ENCODE assay signal across 21 mouse cellular contexts in the genomic region with DNA sequence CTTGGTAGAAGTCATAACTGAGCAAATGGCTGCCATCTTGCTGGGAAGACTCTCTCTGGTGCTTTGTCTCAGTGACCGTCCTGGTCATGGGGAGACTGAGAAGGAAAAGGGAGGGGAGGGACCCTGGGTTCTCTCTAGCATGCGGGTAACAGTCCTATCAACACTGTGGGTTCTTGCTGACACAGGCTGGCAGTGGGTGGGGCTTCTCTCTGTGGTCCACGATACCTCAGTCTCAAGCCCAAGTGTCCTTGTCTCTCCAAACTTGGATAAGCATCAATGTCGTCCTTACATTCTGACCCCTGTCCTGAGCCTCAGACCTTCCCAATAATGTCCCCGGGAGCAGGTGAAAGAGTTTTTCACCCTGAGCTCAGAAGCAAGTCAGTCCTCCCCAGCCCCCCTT. TPM values are rescaled to one million over a fixed set of nuclear protein-coding genes. Genes with fewer than 3 reads are reported as not detected.
DNase-seq lines count a peak whose midpoint lies in the region; ATAC-seq and TF ChIP-seq lines count a peak whose summit lies in the region.
"Had no signal": no experiment of that assay in that cellular context is flagged by ENCODE, and none has a peak within 500 bp of the region (broad histone marks: within the 10 kb centered on the region; RNA-seq: fewer than 3 reads in every experiment).

No protein-coding gene starts in this region.

- H3K9ac ChIP-seq in kidney, embryonic 14.5 days (ENCODE audit: low read depth, low read length): no peak overlapping the region
- H3K9ac ChIP-seq in stomach, embryonic 14.5 days (replicated peaks; ENCODE audit: low read depth, low read length): no peak overlapping the region
- no peak overlapping the region for H3K9ac ChIP-seq in stomach, postnatal 0 days (ENCODE audit: low read length)
- H3K9ac ChIP-seq: forebrain, embryonic 13.5 days; forebrain, postnatal 0 days; heart, embryonic 13.5 days; hindbrain, embryonic 12.5 days had no signal

- DNase-seq in kidney, postnatal 14 days: no peak
- DNase-seq in left cerebral cortex, adult 2 months (ENCODE audit: extremely low spot score in 1 of 2, low spot score in 2 of 2): no peak
- no peak for DNase-seq in left cerebral cortex, adult 9 months (ENCODE audit: low spot score in 2 of 2)
- no peak for DNase-seq in stomach, postnatal 0 days (ENCODE audit: low spot score)
- DNase-seq in ovary, adult 18-20 months (ENCODE audit: low spot score): no peak
- DNase-seq: adrenal gland, adult 2 months; adrenal gland, postnatal 25 days; cerebellum, adult 18-20 months; cerebellum, adult 9-11 months; cerebellum, postnatal 36 days; forebrain, postnatal 0 days; gastrocnemius, adult 2 months; gastrocnemius, postnatal 25 days; heart, postnatal 4 days had no signal

- no peaks in the 10 kb centered on the region for H3K27me3 ChIP-seq in kidney, embryonic 14.5 days (ENCODE audit: control insufficient read depth, insufficient read depth, low read length)
- no peaks in the 10 kb centered on the region for H3K27me3 ChIP-seq in stomach, embryonic 14.5 days (ENCODE audit: control insufficient read depth, insufficient read depth, low read length)
- H3K27me3 ChIP-seq in stomach, postnatal 0 days (ENCODE audit: control insufficient read depth, insufficient read depth, low read length): no peaks in the 10 kb centered on the region
- H3K27me3 ChIP-seq: forebrain, embryonic 13.5 days had no signal

- 41% methylated on average over 5 of the region's 5 CpGs for WGBS in kidney, embryonic 14.5 days
- WGBS in stomach, embryonic 14.5 days: 44% methylated on average over 5 of the region's 5 CpGs
- 51% methylated on average over 5 of the region's 5 CpGs for WGBS in stomach, postnatal 0 days

- H3K9me3 ChIP-seq in kidney, embryonic 14.5 days (ENCODE audit: control insufficient read depth, low read length): no peaks in the 10 kb centered on the region
- no peaks in the 10 kb centered on the region for H3K9me3 ChIP-seq in stomach, embryonic 14.5 days (ENCODE audit: control insufficient read depth, low read depth, low read length)
- H3K9me3 ChIP-seq in stomach, postnatal 0 days (ENCODE audit: control insufficient read depth, low read length): no peaks in the 10 kb centered on the region
- H3K9me3 ChIP-seq: embryonic facial prominence, embryonic 10.5 days; forebrain, embryonic 13.5 days; heart, embryonic 13.5 days; hindbrain, embryonic 12.5 days had no signal

- no peak for TF ChIP-seq EP300 in stomach, postnatal 0 days (optimal IDR thresholded peaks at IDR 0.05)

- H3K4me2 ChIP-seq in kidney, embryonic 14.5 days (replicated peaks; ENCODE audit: low read depth, low read length): no peak overlapping the region
- H3K4me2 ChIP-seq in stomach, embryonic 14.5 days (replicated peaks; ENCODE audit: low read depth, low read length): no peak overlapping the region
- no peak overlapping the region for H3K4me2 ChIP-seq in stomach, postnatal 0 days (replicated peaks; ENCODE audit: low read depth)
- H3K4me2 ChIP-seq: forebrain, embryonic 13.5 days; heart, embryonic 13.5 days; hindbrain, embryonic 12.5 days had no signal

- no peaks in the 10 kb centered on the region for H3K36me3 ChIP-seq in kidney, embryonic 14.5 days (ENCODE audit: control insufficient read depth, insufficient read depth, low read length)
- H3K36me3 ChIP-seq in stomach, embryonic 14.5 days (ENCODE audit: control insufficient read depth, insufficient read depth, low read length): no peaks in the 10 kb centered on the region
- no peaks in the 10 kb centered on the region for H3K36me3 ChIP-seq in stomach, postnatal 0 days (ENCODE audit: control insufficient read depth, insufficient read depth, low read length)
- H3K36me3 ChIP-seq: embryonic facial prominence, embryonic 10.5 days; heart, embryonic 13.5 days; hindbrain, embryonic 12.5 days had no signal

- intact Hi-C loops in left cerebral cortex, adult 2 months (cut with DNase I): no loop called here

- H3K27ac ChIP-seq in kidney, embryonic 14.5 days (ENCODE audit: low read depth, low read length): peak overlapping the region; percentile 77; the same call in 1 of the 2 replicates
- peak overlapping the region; percentile 86 for H3K27ac ChIP-seq in left cerebral cortex, adult 2 months
- peak overlapping the region; percentile 82 for H3K27ac ChIP-seq in stomach, embryonic 14.5 days (ENCODE audit: low read length)
- H3K27ac ChIP-seq in stomach, postnatal 0 days (replicated peaks): no peak overlapping the region
- H3K27ac ChIP-seq: embryonic facial prominence, embryonic 10.5 days; forebrain, embryonic 13.5 days; gastrocnemius, adult 2 months; heart, embryonic 13.5 days; hindbrain, embryonic 12.5 days had no signal

- no peak; the same call in 1 of the 2 replicates for ATAC-seq in kidney, embryonic 14.5 days (ENCODE audit: low FRiP score, low TSS enrichment)
- ATAC-seq in stomach, embryonic 14.5 days (ENCODE audit: insufficient number of reproducible peaks, insufficient read depth, low FRiP score, low read depth): no peak
- ATAC-seq in stomach, postnatal 0 days (ENCODE audit: low FRiP score, low TSS enrichment): no peak
- ATAC-seq: forebrain, embryonic 13.5 days; forebrain, postnatal 0 days had no signal

- H3K4me3 ChIP-seq in kidney, embryonic 14.5 days (ENCODE audit: low read length): no peak overlapping the region
- no peak overlapping the region for H3K4me3 ChIP-seq in left cerebral cortex, adult 2 months
- H3K4me3 ChIP-seq in stomach, embryonic 14.5 days (ENCODE audit: low read depth, low read length): no peak overlapping the region
- H3K4me3 ChIP-seq in stomach, postnatal 0 days (ENCODE audit: low read depth, low read length): no peak overlapping the region
- H3K4me3 ChIP-seq: embryonic facial prominence, embryonic 10.5 days; forebrain, embryonic 13.5 days; gastrocnemius, adult 2 months; heart, embryonic 13.5 days; hindbrain, embryonic 12.5 days had no signal

- peaks cover 48% of the 10 kb centered on the region for H3K4me1 ChIP-seq in kidney, embryonic 14.5 days (ENCODE audit: control insufficient read depth, insufficient read depth, low read length)
- H3K4me1 ChIP-seq in stomach, embryonic 14.5 days (ENCODE audit: control insufficient read depth, insufficient read depth, low read length): peaks cover 29% of the 10 kb centered on the region
- no peaks in the 10 kb centered on the region; the same call in 1 of the 2 replicates for H3K4me1 ChIP-seq in stomach, postnatal 0 days (replicated peaks; ENCODE audit: control insufficient read depth, insufficient read depth)
- H3K4me1 ChIP-seq: forebrain, embryonic 13.5 days had no signal

- no peak for TF ChIP-seq CTCF in left cerebral cortex, adult 2 months (IDR thresholded peaks at IDR 0.05)
- no peak for TF ChIP-seq CTCF in stomach, postnatal 0 days (IDR thresholded peaks at IDR 0.05; ENCODE audit: low read depth)

RNA-seq across cellular contexts. Expression of a gene that starts 26.1 kb away (rescaled TPM):
- 16.4 and 21.0 TPM in 2 replicates for polyA plus RNA-seq in kidney, embryonic 14.5 days (2014; fragmentation: Nextera tagmentation; extraction: Ambion mirVana)
- 100 to 1,000 TPM in 1 of 2 experiments, 10 to 100 TPM in 1; 58.6 to 100 TPM for total RNA-seq in left cerebral cortex, adult 2 months (2021)
- 8.5 and 8.8 TPM in 2 replicates for polyA plus RNA-seq in stomach, embryonic 14.5 days (2014; fragmentation: Nextera tagmentation; extraction: Ambion mirVana)
- 1.6 and 1.8 TPM in 2 replicates for polyA plus RNA-seq in stomach, postnatal 0 days (2015; fragmentation: Nextera tagmentation; extraction: Ambion mirVana)
- total RNA-seq: granulocyte monocyte progenitor cell, adult 5-6 weeks had no signal
